Mouse (Mus musculus): Measurements from ENCODE around the gene Zfp334.
A peak's percentile ranks its signal among the peaks of the same experiment; 100 is the strongest.

Zfp334 gene

DNA sequence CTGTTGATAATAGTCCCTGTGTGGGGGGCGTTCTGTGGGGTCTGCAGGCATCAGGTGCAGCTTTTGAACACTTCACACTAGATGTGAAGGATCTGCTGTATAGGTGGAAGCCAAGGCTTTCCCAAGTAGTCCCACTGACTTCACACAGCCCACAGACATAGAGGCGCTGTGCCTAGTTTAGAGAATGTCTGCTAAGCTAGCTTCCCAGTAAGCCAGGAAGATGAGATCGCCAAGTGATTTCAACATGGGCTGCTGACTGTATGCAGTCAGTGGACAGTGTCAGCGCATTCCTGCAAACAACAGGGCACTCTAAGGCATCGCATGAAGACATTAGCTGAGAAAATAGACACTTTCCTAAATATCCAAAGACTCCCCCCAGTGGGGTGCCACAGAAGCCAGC lies 12.6 kb downstream of the Zfp334 start:
- no peak for DNase-seq

DNA sequence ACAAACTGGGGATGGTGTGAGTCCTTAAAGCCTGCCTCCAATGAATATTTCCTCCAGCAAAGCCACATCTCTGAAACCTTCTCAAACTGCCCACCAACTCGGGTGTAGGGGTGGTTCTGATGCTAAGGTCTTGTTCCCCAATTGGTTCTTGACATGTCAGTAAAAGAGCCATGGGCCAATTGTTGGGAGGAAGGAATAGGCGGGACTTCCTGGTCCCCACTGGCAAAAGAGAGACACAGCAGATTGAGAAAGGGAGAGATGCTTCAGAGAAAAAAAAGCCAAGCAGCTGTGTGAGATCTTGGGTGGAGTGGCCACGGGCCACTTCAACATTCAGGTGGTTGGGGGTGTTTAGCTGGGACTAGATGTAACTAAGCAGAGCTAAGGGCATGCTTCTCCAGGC lies 17.0 kb downstream of the Zfp334 start:
- DNase-seq: no peak

DNA sequence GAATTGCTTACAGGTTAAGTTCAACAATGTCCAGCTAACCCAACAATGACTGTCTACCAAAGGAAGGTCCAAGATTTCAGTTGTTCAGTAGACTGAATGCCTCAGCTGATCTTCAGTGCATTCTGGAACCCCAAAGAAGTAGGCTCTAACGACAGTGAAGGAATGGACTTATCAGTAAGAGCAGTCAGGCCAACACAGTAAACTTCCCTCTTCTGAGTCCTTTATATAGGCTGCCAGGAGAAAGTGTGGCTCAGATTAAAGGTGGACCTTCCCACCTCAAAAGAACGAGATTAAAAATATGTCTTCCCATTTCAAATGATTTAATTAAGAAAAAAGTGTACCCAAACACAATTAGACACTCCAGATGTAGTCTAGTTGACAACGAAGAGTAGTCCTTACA lies 17.7 kb downstream of the Zfp334 start:
- DNase-seq: no peak

DNA sequence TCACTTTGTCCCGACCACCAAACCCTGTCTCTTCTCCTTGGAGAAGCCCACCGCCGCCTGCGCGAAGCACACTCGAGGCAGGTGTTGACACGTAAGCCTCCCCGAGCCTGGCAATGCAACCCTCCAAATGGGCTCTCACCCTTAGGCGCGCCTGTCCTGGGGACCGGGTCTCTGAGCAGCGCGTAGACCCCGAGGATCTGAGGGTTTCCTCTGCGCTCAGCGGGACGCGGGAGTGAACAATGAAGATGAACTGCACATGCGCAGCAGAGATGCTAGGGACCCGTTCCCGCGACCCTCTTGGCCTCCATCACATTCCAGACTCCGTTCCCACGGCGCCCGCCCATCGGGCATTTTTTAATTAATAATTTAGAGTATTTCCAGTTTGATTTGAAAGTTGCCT lies 19.6 kb downstream of the Zfp334 start, which contains the start of gene Zfp663:
Gene Zfp663, minus strand, starts transcription at position 234 of the 400 bp plus-strand sequence.
- DNase-seq: no peak

DNA sequence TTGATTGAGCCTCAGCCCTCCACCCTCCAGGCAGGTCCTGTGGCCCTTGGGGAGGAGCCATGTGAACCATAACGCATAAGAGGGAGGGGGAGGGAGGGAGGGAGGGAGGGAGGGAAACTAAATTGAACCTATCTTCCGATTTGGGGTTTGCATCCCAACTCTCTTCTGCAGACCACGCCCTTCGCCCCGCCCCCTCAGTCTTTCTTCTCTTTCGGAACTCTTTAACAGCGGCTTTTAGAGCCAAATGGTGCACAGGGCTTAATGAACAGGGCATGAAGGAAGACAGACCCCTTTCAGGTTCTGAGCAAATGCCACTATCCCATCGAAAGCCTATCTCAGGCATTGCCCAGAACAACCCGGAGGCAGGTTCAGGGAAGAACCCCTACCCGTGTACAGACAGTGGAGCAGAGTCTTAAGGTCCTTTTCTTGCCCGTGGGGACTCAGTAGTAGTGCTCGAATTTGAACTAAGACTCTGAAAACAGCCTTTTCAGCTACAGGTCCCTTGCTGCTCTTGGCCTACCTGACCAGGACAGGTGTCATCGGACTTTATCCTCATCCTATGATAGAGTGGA lies 20.1 kb downstream of the Zfp334 start:
- DNase-seq: no peak

DNA sequence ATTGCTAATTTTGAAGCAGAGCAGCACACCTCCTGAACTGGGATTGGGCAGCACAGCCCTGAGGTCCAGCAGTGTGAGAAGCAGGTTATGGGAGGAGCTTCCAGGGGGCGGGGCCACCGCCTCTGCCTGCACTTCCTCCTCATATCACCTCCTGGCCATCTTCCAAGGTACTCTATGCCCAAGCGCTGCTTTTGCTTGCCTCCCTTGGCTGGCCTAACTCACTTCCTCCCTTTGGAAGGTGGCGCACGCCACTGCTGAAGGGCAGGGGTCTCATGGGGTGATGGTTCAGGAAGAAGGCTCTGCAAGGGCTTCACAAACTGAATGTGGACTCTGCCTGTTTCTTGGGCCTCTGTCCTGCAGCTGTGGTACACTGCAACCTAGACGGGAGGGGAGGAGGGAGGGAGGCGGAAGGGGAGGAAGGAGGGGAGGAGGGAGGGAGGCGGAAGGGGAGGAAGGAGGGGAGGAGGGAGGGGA lies 21.0 kb downstream of the Zfp334 start:
- no peak for DNase-seq

DNA sequence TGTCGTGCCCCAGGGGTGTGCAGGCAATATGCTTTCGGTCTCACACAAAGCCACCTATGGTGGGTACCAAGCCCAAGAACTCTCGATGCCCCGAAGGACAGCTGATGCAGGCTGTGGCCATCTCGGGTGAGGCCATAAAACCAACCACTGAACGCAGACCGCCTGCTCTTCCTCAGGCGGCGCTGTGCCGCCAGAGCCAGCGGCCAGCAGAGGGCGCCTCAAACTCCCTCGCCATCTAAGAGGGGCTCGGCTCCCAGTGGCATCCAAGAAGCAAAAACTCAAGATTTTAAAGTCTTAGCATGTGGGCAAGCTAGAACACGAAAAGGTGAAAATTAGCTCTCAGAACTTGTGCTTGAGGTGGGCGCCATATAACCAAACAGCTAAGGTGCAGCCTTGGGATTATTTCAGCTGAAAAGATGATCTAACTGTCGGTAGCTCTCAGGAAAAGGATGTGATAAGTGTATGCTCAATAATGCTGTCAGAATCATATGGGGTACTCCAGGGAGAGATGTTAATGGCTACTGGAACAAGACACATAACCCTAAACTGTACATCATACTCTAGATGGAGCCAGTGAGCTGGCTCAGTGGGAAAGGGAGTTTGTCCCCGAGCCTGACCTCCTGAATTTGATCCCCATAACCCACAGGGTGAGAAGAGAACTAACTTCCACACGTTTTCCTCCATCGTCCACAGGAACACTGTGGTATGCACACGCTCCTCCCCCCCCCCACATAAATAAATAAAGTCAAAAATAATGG lies 23.5 kb downstream of the Zfp334 start:
- DNase-seq: peak; percentile 57

DNA sequence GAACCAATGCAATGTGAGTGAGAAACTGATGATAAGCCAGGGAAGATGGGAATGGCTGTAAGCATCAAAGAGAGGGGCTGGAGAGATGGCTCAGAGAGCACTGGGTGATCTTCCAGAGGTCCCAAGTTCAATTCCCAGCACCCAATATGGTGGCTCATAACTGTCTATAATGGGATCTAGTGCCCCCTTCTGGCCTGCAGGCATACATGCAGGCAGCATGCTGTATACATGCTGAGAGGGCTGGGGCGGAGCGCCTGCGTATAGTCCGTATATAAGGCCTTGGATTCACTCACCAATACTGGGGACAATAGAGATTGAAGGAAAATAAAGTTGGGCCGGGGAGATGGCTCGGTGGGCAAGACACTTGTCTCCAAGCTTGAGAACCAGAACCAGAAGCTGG lies 24.8 kb downstream of the Zfp334 start:
- DNase-seq: no peak

DNA sequence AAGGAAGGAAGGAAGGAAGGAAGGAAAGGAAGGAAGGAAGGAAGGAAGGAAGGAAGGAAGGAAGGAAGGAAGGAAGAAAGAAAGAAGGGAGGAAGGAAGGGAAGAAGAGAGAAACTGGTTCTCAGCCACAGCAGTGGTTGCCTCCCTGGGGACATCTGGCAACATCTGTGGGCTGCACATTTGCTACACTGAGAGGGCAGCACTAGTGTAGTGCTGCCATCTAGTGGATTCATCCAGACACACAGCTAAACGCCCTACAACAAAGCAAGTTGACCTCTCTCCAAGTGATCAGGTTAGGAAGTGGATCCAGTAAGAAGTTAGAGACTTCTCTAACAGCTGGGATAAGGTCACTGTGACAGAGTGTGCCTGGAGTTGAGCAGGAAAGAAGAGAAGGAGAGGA lies 27.2 kb downstream of the Zfp334 start:
- DNase-seq: peak; percentile 34

DNA sequence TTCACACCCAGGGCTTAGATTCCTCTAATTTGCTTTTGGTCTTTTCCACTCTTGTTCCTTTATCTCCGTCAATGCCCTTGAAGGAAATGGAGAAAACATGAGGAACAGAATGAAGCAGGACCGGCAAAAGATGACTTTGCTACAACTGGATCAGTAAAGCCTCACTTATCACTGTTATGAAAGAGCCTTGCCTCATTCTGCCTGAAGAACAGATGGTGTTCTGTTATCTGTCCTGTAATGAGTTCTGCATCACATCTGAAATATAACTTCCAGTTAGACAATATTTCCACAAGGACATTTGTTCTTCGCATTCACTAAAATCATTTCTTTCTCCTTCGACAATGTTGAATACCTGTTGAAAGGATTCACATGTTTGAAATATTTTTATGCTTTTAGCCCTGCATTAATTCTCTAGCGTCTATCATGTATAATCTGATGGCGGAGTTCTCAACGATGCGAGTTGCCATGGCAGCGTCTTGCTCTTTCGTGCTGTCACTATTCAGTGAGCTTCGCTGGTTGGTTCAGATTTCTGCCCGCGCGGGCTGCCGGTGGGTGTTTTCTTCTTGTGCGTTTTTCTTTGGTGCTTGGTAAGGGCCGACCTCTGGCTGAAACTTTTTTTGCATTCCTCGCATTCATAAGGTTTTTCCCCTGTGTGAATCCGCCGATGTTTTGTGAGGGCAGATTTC lies 36.1 kb downstream of the Zfp334 start:
- DNase-seq: no peak

DNA sequence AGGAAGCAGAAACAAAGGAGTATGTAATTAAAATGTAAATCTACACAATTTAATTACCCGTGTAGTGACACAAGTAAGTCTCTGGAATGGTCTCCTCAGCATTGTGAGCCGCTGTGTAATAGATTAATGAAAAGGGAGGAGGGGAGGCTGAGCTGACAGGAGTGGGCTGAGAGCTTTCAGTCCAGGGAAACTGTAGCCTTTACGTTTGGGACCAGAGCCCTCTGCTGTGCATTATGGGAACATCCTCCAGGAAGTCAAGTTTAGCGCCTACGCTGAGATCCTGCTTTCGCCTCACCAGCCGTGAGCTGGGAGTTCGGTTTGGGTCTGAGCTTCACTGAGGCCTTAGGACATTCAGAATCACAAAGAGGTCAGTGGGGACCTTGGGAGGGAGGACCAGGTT lies 38.6 kb downstream of the Zfp334 start:
- no peak for DNase-seq

DNA sequence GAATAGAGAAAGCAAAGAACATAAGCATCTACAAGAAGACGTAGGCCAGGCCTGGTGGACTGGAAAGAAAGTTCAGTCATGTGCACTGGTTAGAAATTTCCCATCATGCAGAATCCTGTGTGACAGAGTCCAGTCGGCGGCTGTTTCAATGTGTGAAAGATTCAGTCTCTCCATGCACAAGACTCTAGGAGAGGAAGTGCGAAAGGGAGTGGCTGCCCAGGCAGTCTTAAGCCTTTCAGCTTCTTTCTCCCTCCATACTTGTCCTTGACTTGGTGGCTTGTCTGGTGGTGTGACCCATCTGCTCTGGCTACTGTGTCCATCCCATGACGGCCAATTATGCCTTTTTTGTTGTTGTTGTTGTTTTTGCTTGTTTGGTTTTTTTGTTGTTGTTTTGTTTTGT lies 41.9 kb downstream of the Zfp334 start:
- DNase-seq: no peak

DNA sequence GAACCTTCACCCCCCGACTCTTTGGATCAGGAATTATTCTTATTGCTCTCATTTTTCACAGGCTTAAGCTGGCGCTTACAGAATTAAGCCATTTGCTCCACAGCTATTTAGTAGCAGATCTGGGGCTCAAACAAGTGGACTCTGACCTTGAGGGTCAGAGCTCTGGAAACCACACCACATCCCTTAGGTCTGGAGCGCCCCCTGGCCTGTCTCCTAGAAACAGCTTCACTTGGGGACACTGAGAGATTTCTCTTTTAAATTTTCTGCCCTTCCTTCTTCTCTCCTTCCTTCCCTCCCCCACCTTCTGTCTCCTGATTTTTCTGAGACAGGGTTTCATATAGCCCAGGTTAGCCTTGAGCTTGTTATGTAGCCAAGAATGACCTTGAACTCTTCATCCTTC lies 50.9 kb downstream of the Zfp334 start:
- peak; percentile 57 for DNase-seq

DNA sequence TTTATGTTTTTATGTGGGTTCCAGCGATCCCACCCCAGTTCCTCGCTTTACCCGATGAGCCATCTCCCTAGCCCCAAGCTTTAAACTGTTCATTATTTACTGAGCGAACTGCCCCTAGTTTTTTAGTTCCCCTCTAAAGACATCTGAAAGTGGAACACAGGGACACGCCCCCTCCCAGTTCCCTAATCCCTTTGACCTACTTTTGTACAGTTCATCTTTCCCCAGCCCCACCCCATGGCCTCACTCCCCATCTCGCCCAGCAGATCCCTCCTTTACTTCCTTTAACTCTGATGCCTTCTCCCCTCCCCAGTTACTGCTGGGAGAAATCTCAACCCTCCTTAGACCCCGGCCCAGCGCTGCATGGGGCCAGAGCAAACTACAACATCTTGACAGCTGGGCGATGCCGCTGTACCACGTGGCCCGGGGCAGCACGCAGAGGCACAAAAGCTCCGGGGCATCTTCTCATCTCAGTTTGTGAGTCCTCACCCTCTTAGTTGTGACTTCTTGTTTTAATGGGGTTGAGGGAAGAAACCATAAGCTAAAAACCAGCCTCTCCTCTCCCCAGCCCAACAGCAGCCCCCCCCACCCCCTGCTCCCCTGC lies 55.3 kb downstream of the Zfp334 start:
- DNase-seq: no peak

DNA sequence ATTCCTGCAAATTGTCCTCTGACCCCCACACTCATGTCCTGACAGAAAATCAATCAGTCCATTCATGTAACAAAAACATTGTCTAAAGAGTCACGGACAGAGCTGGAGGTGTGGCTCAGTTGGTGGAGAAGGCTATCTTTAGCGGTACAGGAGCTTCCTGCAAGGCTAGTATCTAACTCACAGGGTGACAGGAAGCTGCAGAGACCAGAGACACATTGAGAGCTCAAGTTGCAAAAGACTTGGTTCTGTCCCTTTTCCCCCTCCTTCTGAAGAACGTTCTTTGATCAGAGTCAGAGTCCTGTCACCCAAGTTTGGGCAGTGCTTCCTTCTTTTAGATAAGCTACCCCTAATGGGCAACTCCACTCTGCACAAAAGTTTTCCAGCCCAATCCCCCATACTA lies 58.4 kb downstream of the Zfp334 start:
- DNase-seq: no peak

DNA sequence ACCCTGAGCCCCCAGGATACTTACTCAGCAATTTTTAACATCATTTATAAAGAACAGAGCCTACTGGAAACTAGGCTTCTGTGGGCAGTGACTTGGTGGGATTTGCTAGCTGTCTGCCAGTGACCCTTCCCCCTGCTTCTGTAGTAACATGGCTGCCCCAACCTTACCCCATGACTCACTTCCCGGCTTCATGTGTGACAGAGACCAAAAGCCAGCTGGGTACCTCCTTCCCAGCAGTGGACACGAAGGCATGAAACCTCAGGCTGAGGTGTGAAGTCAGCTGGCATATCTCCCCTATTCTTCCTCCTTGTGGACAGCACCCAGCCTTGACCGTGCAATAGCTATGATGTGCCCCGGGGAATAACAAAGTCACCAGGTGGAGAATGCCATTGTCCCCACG lies 59.3 kb downstream of the Zfp334 start:
- peak; percentile 36 for DNase-seq

DNA sequence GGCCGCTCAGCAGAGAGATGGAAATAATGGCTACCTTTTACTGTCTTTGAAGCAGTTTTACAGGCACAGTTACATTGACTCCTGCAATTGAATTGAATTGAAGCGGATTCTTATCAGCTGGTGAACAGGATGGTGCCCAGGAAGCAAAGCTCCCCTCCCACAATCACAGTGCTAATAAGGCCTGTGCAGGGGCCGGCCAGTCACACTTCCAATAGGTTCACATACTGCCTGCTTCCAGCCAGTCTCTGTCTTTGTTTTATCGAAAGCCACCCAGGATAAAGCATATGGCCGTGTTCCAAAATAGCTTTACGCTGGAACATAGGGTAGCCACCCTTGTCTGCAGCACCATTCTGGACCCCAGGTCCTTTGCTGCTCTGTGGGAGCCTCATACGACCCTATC lies 60.7 kb downstream of the Zfp334 start:
- DNase-seq: peak; percentile 57

DNA sequence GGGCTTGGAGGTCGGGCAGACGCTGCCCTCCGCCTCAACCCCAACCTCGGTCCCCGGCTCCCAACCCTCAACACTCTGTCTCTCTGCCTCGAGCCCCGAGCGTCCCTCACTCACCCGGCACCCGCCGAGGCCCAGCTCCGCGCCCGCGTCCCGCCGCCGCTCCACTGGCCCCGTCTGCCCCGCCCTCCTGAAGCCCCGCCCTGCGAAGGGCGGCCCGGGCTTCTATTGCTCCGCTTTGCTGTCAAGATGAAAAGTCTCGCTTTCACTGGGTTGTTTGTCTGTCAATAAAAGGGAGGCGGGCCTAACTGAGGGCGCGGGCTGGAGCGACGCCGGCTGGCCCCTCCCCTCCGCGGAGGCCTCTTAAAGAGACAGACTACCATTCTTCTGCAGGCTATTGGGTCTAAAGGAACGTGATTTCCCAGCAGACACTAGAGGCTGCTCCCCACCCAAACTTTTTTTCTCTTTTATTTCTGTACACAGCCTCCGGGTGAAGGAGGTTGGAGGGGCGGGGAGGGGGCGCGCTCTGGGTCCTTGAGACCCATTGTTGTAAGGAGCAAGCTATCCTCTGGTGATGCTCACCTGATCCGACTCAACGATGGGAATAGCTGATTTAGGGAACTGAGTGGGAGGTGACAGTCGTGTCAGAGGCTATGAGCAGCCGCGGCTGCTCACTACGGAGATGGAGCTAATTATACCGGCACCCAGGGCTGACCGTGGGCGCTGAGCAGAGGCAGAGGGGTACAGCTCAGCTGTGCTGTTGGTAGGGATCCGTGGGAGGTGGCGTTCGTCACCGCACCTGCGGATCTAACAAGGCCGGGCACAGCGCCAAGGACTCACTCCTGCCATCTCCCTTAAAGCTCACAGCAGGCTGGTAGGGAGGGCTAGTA lies 61.5 kb downstream of the Zfp334 start, which contains the start of gene Elmo2:
Gene Elmo2, minus strand, starts transcription at position 176 of the 887 bp plus-strand sequence.
- DNase-seq: peak; percentile 99

DNA sequence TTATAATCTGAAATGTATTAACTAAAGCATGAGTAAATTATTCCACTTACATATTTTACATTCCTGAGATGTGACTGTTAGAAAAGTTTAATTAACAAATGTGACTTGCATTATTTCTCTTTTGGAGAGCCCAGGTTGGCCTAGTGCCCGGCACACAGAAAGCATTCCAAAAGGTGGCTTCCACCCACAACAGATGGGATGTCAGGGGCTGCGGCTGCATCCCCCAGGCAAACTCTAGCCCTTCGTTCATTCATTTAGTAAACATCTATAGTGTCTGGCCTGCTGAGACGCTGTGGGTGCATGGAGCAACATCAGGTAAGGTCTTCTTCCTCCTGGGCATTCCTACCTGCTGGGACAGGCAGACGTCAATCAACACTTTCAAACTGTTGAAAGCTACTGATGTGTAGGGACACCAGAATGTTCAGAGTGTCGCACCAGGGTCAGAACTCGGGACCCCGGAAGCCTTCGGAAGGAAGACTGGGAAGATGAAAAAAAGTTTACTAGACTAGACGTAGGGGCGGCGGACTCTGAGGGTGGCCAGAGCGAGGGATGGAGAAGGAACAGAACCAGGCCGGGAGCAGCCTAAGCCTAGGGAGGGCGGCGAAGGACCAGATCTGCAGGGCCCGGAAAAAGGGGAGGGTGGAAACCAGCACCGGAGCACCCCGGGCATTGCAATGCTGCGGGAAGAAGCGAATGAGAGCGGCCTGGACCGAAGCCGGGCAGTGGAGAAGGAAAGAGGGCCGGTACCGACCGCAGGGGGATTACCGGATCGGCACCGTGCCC lies 62.3 kb downstream of the Zfp334 start:
- peak; percentile 69 for DNase-seq
